Mouse (Mus musculus) E14TG2a.4 (cell line): ENCODE measurements around the gene Psma4.
"Not testable (repeated sequence)": the region's sequence is repeated elsewhere in the genome, so short reads cannot be mapped to it uniquely, and the experiment has no call there.

ENCODE experiments used
- CTCF ChIP-seq: conservative IDR thresholded peaks from 2 replicates; pipeline ENCODE4 v1.5.1; 2014; ENCODE audit warnings: low read length
- NANOG ChIP-seq: IDR thresholded peaks from 2 replicates; pipeline ENCODE4 v1.6.1; 2014; ENCODE audit warnings: borderline replicate concordance, low read length, mixed read lengths

DNA sequence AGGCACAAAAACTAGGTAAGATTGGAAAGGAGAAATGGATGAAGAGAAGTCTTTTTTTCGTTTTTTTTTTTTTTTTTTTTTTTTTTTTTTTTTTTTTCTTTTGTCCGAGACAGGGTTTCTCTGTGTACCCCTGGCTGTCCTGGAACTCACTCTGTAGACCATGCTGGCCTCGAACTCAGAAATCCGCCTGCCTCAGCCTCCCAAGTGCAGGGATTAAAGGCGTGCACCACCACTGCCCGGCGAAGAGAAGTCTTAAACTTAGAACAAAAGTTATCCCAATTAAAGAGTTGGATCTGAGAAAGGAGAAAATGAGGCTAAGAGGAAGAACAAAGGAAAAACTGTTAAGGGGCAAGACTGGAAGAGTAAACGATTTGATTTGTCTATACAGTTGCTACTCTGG lies 428 bp upstream of the Psma4 start:
- not testable (repeated sequence) for TF ChIP-seq CTCF, NANOG
